Mouse (Mus musculus): ENCODE measurements around the gene Dnajb14. TPM values are rescaled to one million over a fixed set of nuclear protein-coding genes. Genes with fewer than 3 reads are reported as not detected.

The Dnajb14 gene
- 8.0 and 8.4 TPM in 2 replicates for polyA plus RNA-seq (2015; fragmentation: Nextera tagmentation; extraction: Ambion mirVana)

DNA sequence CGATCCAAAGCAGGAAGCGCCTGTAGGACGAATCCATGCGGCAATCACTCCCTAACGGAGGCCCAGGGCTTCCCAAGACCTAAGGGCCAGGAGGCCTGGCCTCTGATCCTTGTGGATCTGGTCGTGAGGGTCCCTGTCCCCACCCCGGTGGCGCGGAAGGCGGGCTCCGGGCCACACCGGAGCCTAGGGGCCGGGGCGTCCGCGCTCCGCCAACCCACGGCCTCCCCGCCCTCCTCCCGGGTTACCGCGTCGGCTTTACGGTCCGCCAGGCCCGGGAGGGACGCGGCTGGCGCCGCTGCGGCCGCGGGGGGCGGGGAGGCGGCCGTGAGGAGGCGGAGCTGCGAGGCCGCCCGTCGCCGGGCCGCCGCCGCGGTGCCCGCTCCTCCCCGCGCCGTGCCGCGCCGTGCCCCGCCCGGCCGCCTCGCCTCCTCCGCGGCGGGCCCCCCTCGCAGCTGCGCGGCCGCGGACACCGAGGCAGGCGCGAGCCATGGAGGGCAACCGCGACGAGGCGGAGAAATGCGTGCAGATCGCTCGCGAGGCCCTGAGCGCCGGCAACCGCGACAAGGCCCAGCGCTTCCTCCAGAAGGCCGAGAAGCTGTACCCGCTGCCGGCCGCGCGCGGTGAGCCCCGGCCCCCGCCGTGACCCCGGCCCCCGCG lies at the start of gene Dnajb14:
Gene Dnajb14 (plus strand): TSS at position 239 of the 657 bp plus-strand sequence.
- peak within 1 kb of the TSS; percentile 98 for H3K9ac ChIP-seq (ENCODE audit: low read length)
- peak within 1 kb of the TSS; percentile 99 for H3K27ac ChIP-seq (ENCODE audit: low read length)
- under 1% methylated on average over 67 of the region's 94 CpGs for WGBS
- H3K4me2 ChIP-seq (ENCODE audit: low read depth, low read length) = peak within 1 kb of the TSS; percentile 75
- no peaks in the 10 kb centered on the region for H3K36me3 ChIP-seq (ENCODE audit: control insufficient read depth, insufficient read depth, low read length)
- peak within 1 kb of the TSS; percentile 91 for H3K4me3 ChIP-seq (replicated peaks; ENCODE audit: low read length)
- H3K4me1 ChIP-seq (ENCODE audit: control insufficient read depth, insufficient read depth, low read length) = 0 out of 2 replicates have a peak, but pooled peaks cover 15% of the 10 kb centered on the region
- no peaks in the 10 kb centered on the region for H3K27me3 ChIP-seq (ENCODE audit: control insufficient read depth, insufficient read depth, low read length)
- H3K9me3 ChIP-seq (replicated peaks; ENCODE audit: control insufficient read depth, low read length) = no peaks in the 10 kb centered on the region
- peak; percentile 15; the same call in 1 of the 2 replicates for ATAC-seq (ENCODE audit: insufficient read depth, low FRiP score)

DNA sequence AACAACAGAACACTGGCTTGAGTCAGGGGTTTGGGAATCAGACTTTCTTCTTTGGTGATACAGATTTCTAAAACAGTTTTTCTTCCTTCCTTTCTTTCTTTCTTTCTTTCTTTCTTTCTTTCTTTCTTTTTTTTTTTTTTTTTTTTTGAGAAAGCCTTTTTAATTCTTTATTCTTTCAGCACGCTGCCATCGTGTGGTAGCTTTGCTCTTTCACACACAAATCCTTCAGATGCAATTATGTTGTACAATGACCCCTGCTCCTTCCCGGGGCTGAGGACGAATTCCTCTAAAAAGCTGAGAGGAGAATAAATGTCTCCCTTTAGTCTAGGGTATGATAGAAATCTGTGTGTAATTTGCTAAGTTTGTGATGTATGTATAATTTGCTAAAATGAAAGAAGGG lies 48.8 kb upstream of the Dnajb14 start:
- H3K4me2 ChIP-seq (ENCODE audit: low read depth, low read length) = no peak overlapping the region
- no peaks in the 10 kb centered on the region for H3K27me3 ChIP-seq (ENCODE audit: control insufficient read depth, insufficient read depth, low read length)
- no peak overlapping the region for H3K4me3 ChIP-seq (replicated peaks; ENCODE audit: low read length)
- H3K36me3 ChIP-seq (ENCODE audit: control insufficient read depth, insufficient read depth, low read length) = no peaks in the 10 kb centered on the region
- H3K9me3 ChIP-seq (replicated peaks; ENCODE audit: control insufficient read depth, low read length) = no peaks in the 10 kb centered on the region
- no peak overlapping the region for H3K9ac ChIP-seq (ENCODE audit: low read length)
- no peak overlapping the region for H3K27ac ChIP-seq (ENCODE audit: low read length)
- no peaks in the 10 kb centered on the region for H3K4me1 ChIP-seq (ENCODE audit: control insufficient read depth, insufficient read depth, low read length)
- ATAC-seq (ENCODE audit: insufficient read depth, low FRiP score) = no peak
- WGBS = 27% methylated on average over 4 of the region's 4 CpGs

DNA sequence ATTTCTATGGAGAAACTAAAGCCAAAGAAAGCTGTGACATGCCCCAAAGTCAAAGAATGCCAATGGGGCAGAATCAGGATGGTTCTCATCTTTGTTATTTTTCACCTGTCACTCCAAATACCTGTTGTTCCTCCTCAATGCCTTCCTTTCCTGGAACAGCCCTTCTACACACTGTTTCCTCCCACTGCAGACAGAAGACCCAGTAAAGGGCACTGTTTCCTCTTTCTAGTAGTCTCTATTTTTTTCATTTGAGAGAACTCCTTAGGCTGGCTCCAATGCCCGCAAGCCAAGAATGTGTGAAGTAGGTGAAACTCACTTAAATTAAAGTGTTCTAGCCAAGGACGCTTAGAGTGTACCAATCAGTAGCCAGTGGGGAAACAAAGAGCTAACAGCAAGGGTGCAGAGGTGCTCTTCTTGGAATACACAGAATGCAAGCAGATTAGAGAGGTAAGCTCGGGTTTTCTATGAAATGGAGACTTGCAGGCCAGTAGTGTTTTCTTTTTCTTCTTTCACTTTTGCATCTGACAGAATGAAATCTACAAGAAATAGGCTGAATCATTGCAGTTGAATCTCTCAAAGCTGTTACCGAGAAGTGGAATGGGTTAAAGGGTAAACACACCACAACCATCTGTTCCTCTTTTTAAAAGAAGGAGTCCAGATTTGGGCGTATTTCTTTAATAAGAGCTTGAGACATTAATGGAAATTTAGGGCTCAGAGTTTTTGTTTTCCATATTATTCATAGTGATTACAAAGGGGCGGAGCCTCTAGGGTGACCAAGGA lies 46.6 kb upstream of the Dnajb14 start:
- Histone ChIP-seq H3K4me1 (ENCODE audit: control insufficient read depth, insufficient read depth, low read length) (no peaks in the 10 kb centered on the region), H3K9ac (ENCODE audit: low read length) (no peak overlapping the region), H3K36me3 (ENCODE audit: control insufficient read depth, insufficient read depth, low read length) (no peaks in the 10 kb centered on the region), H3K27me3 (ENCODE audit: control insufficient read depth, insufficient read depth, low read length) (no peaks in the 10 kb centered on the region), H3K9me3 (replicated peaks; ENCODE audit: control insufficient read depth, low read length) (peaks cover 2% of the 10 kb centered on the region), H3K4me3 (replicated peaks; ENCODE audit: low read length) (no peak overlapping the region), H3K4me2 (ENCODE audit: low read depth, low read length) (no peak overlapping the region), H3K27ac (ENCODE audit: low read length) (no peak overlapping the region)
- no peak for ATAC-seq (ENCODE audit: insufficient read depth, low FRiP score)
- 68% methylated on average over 6 of the region's 6 CpGs for WGBS

DNA sequence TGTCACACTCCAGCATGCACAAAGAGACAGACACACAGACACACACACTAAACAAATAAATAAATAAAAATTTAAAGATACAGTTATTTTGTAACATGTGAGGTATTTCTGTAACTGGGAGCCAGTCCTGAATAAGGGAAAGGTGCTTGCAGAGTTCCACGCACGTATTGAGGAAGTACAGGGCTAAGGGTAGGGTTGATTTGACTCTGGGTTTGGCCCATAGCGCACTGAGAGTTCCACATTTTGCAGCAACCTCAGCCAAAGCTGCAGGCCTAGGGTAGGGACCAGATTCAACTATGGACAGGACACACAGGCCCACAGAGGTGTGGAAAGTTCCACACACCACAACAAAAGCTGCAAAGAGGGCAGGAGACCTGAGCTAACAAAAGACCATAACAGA lies 44.2 kb upstream of the Dnajb14 start:
- H3K27me3 ChIP-seq (ENCODE audit: control insufficient read depth, insufficient read depth, low read length) = no peaks in the 10 kb centered on the region
- no peaks in the 10 kb centered on the region for H3K4me1 ChIP-seq (ENCODE audit: control insufficient read depth, insufficient read depth, low read length)
- H3K27ac ChIP-seq (ENCODE audit: low read length) = no peak overlapping the region
- peaks cover 2% of the 10 kb centered on the region for H3K9me3 ChIP-seq (replicated peaks; ENCODE audit: control insufficient read depth, low read length)
- 81% methylated on average over 3 of the region's 3 CpGs for WGBS
- H3K9ac ChIP-seq (ENCODE audit: low read length) = no peak overlapping the region
- ATAC-seq (ENCODE audit: insufficient read depth, low FRiP score) = no peak
- H3K4me3 ChIP-seq (replicated peaks; ENCODE audit: low read length) = no peak overlapping the region
- no peaks in the 10 kb centered on the region for H3K36me3 ChIP-seq (ENCODE audit: control insufficient read depth, insufficient read depth, low read length)
- H3K4me2 ChIP-seq (ENCODE audit: low read depth, low read length) = no peak overlapping the region

DNA sequence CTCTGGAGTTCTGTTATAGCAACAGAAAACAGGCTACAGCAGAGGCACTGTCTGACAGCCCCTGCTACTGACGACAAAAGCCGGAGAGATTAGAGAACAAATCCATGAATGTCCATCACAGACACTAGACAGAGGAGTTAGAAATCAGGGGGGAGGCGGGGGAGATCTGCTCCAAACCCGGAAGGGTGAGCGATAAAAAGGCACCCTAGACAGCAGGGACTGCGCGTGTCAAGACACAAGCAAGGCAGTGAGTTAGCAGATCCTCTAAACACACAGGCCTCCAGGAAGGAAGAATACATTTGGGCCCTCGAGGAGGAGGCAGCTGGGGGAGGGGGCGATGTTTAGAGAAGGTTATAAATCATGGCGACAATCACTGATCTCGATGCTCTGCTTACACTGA lies 39.8 kb upstream of the Dnajb14 start:
- peak; percentile 40; the same call in 1 of the 2 replicates for ATAC-seq (ENCODE audit: insufficient read depth, low FRiP score)
- Histone ChIP-seq H3K9ac (ENCODE audit: low read length) (peak overlapping the region; percentile 39; the same call in 1 of the 2 replicates), H3K27ac (ENCODE audit: low read length) (peak overlapping the region; percentile 66; the same call in 1 of the 2 replicates), H3K36me3 (ENCODE audit: control insufficient read depth, insufficient read depth, low read length) (no peaks in the 10 kb centered on the region), H3K4me3 (replicated peaks; ENCODE audit: low read length) (no peak overlapping the region), H3K4me2 (ENCODE audit: low read depth, low read length) (0 out of 2 replicates have a peak overlapping the region, but pooled peaks have one; percentile 12), H3K27me3 (ENCODE audit: control insufficient read depth, insufficient read depth, low read length) (no peaks in the 10 kb centered on the region), H3K4me1 (ENCODE audit: control insufficient read depth, insufficient read depth, low read length) (no peaks in the 10 kb centered on the region), H3K9me3 (replicated peaks; ENCODE audit: control insufficient read depth, low read length) (peaks cover 2% of the 10 kb centered on the region)
- 20% methylated on average over 11 of the region's 11 CpGs for WGBS

DNA sequence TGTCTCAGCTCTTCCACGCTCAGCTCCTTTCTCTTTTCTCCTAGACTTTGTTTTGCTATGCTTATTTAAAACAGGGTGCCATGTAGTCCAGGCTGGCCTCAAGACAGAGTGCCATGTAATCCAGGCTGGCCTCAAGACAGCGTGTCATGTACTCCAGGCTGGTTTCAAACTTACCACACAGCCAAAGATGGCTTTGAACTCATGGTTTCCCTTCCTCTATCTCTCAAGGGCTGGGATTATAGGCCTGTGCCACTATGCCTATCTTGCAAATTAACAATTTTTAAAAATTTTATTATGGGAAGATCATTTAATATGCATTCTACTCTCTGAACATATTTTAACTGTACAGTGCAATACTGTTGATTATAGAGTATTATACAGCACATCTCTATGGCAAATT lies 36.3 kb upstream of the Dnajb14 start:
- Histone ChIP-seq H3K27me3 (ENCODE audit: control insufficient read depth, insufficient read depth, low read length) (no peaks in the 10 kb centered on the region), H3K9me3 (replicated peaks; ENCODE audit: control insufficient read depth, low read length) (no peaks in the 10 kb centered on the region), H3K27ac (ENCODE audit: low read length) (no peak overlapping the region), H3K9ac (ENCODE audit: low read length) (no peak overlapping the region), H3K4me2 (ENCODE audit: low read depth, low read length) (no peak overlapping the region), H3K36me3 (ENCODE audit: control insufficient read depth, insufficient read depth, low read length) (no peaks in the 10 kb centered on the region), H3K4me3 (replicated peaks; ENCODE audit: low read length) (no peak overlapping the region), H3K4me1 (ENCODE audit: control insufficient read depth, insufficient read depth, low read length) (no peaks in the 10 kb centered on the region)
- ATAC-seq (ENCODE audit: insufficient read depth, low FRiP score) = no peak
- WGBS = 85% methylated on average over 2 of the region's 2 CpGs

DNA sequence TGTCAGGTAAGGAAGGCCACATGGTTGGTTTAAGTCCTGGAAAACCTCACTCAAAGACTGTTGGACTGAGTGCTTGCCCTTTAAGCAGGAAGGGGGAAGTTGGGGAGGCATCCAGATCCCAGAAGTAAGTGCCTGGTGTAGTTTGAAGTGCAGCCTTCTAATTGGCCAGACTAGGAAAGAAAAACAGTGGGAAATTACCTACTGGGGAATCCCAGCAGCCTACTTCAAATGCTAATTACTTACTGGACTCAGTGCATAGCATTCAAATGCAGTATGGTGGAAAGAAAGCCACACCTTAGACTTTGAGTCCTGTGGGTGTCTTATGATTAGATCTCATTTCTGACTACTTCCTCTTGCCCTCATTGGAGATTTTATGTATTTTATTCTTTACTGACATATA lies 34.3 kb upstream of the Dnajb14 start:
- no peaks in the 10 kb centered on the region for H3K9me3 ChIP-seq (replicated peaks; ENCODE audit: control insufficient read depth, low read length)
- no peak overlapping the region for H3K4me2 ChIP-seq (ENCODE audit: low read depth, low read length)
- H3K27me3 ChIP-seq (ENCODE audit: control insufficient read depth, insufficient read depth, low read length) = no peaks in the 10 kb centered on the region
- no peaks in the 10 kb centered on the region for H3K4me1 ChIP-seq (ENCODE audit: control insufficient read depth, insufficient read depth, low read length)
- no peak overlapping the region for H3K9ac ChIP-seq (ENCODE audit: low read length)
- H3K4me3 ChIP-seq (replicated peaks; ENCODE audit: low read length) = no peak overlapping the region
- no peaks in the 10 kb centered on the region for H3K36me3 ChIP-seq (ENCODE audit: control insufficient read depth, insufficient read depth, low read length)
- ATAC-seq (ENCODE audit: insufficient read depth, low FRiP score) = no peak
- H3K27ac ChIP-seq (ENCODE audit: low read length) = no peak overlapping the region

DNA sequence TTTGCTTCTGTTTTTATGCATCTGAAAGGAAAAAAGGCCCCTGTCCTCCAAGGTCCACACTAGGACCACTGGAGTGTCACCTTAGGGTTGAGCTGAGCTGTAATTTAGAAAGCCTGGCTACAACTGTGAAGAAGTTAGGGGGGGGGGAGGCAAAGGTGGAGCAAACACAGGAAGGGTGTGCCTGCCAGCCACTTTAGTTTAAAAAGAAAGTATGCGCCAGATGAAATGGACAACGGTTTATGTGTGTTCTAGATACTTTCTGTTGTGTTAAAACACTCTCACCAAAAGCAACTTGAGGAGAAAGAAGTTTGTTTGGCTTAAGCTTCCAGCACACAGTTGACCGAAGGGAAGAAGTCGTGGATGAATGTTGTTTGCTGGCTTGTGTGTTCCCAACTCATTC lies 33.8 kb upstream of the Dnajb14 start:
- Histone ChIP-seq H3K27ac (ENCODE audit: low read length) (no peak overlapping the region), H3K27me3 (ENCODE audit: control insufficient read depth, insufficient read depth, low read length) (no peaks in the 10 kb centered on the region), H3K4me2 (ENCODE audit: low read depth, low read length) (no peak overlapping the region), H3K4me1 (ENCODE audit: control insufficient read depth, insufficient read depth, low read length) (no peaks in the 10 kb centered on the region), H3K9me3 (replicated peaks; ENCODE audit: control insufficient read depth, low read length) (no peaks in the 10 kb centered on the region), H3K4me3 (replicated peaks; ENCODE audit: low read length) (no peak overlapping the region), H3K36me3 (ENCODE audit: control insufficient read depth, insufficient read depth, low read length) (no peaks in the 10 kb centered on the region), H3K9ac (ENCODE audit: low read length) (no peak overlapping the region)
- no peak for ATAC-seq (ENCODE audit: insufficient read depth, low FRiP score)
- WGBS = 66% methylated on average over 4 of the region's 4 CpGs

DNA sequence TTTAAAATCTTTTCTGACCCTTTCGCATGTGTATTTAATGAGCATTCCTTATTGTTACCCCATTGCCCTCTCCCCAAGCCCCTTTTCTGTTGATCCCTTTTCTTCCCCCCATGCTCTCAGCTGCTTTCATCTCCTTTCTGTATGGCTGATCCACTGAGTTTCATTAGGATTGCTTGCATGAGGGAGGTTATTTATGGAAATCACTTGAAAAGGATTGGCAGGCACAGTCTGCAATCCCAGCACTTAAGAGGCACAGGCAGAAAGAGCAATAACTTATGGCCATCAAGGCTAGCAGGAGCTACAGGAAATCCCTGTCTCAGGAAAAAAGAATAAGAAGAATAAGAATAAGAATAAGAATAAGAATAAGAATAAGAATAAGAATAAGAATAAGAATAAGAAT lies 30.9 kb upstream of the Dnajb14 start:
- Histone ChIP-seq H3K4me3 (replicated peaks; ENCODE audit: low read length) (no peak overlapping the region), H3K4me2 (ENCODE audit: low read depth, low read length) (no peak overlapping the region), H3K27me3 (ENCODE audit: control insufficient read depth, insufficient read depth, low read length) (no peaks in the 10 kb centered on the region), H3K9ac (ENCODE audit: low read length) (no peak overlapping the region), H3K27ac (ENCODE audit: low read length) (no peak overlapping the region), H3K4me1 (ENCODE audit: control insufficient read depth, insufficient read depth, low read length) (no peaks in the 10 kb centered on the region), H3K36me3 (ENCODE audit: control insufficient read depth, insufficient read depth, low read length) (no peaks in the 10 kb centered on the region), H3K9me3 (replicated peaks; ENCODE audit: control insufficient read depth, low read length) (no peaks in the 10 kb centered on the region)
- WGBS = 73% methylated on average over 1 of the region's 1 CpGs
- ATAC-seq (ENCODE audit: insufficient read depth, low FRiP score) = no peak

Measured in stomach, embryonic 16.5 days (tissue).